Mouse (Mus musculus) lung, postnatal 0 days (tissue): ENCODE measurements around the gene Rsbn1l. TPM values are rescaled to one million over a fixed set of nuclear protein-coding genes. Genes with fewer than 3 reads are reported as not detected.

Source experiments
- ATAC-seq: fragments of 200-750 bp; cut with Nextera tagmentation; 2 replicates; pipeline ENCODE4 v1.8.0; 2017; ENCODE audit warnings: moderate library complexity
- DNase-seq: peaks from one replicate; pipeline ENCODE4 v3.0.0-alpha.2; 2016; ENCODE audit warnings: low spot score
- H3K27ac ChIP-seq: fragments of 300-500 bp; sonication (generic); 2 replicates; pipeline ENCODE4 v1.5.1; 2014; ENCODE audit warnings: antibody characterized with exemption, mild to moderate bottlenecking, low read length, mixed read lengths
- H3K27me3 ChIP-seq: fragments of 300-500 bp; sonication (generic); replicated peaks from 2 replicates; pipeline ENCODE4 v1.6.1; 2014; ENCODE audit warnings: low read length, mixed read lengths; ENCODE audit not compliant: insufficient read depth
- H3K36me3 ChIP-seq: fragments of 300-500 bp; sonication (generic); 2 replicates; pipeline ENCODE4 v1.6.1; 2014; ENCODE audit warnings: low read length, mixed read lengths; ENCODE audit not compliant: insufficient read depth
- H3K4me1 ChIP-seq: fragments of 300-500 bp; sonication (generic); 2 replicates; pipeline ENCODE4 v1.6.1; 2014; ENCODE audit warnings: antibody characterized with exemption, low read depth, low read length, mixed read lengths; ENCODE audit not compliant: insufficient read depth
- H3K4me2 ChIP-seq: fragments of 300-500 bp; sonication (generic); replicated peaks from 2 replicates; pipeline ENCODE4 v1.6.1; 2014; ENCODE audit warnings: low read depth, mild to moderate bottlenecking, low read length, moderate library complexity, mixed read lengths
- H3K4me3 ChIP-seq: fragments of 300-500 bp; sonication (generic); 2 replicates; pipeline ENCODE4 v1.5.1; 2014; ENCODE audit warnings: low read depth, low read length
- H3K9ac ChIP-seq: fragments of 300-500 bp; sonication (generic); replicated peaks from 2 replicates; pipeline ENCODE4 v1.6.1; 2014; ENCODE audit warnings: low read depth, mild to moderate bottlenecking
- H3K9me3 ChIP-seq: fragments of 300-500 bp; sonication (generic); 2 replicates; pipeline ENCODE4 v1.6.1; 2016; ENCODE audit warnings: low read length, mixed read lengths
- CTCF ChIP-seq: IDR thresholded peaks from 2 replicates; pipeline ENCODE4 v1.5.1; 2016; ENCODE audit warnings: antibody characterized with exemption, mild to moderate bottlenecking
- EP300 ChIP-seq: IDR thresholded peaks from 2 replicates; pipeline ENCODE4 v1.6.1; 2016; ENCODE audit warnings: antibody characterized with exemption, mild to moderate bottlenecking, control low read depth
- WGBS: fragments of 180-500 bp; shearing (Covaris S2); extraction: QIAGEN DNeasy Blood & Tissue Kit; methylation state at CpG from one replicate; pipeline ENCODE4 v1.1.7; 2014; 5-methylcytosine and 5-hydroxymethylcytosine counted together
- polyA plus RNA-seq: library from polyadenylated mRNA; unstranded; fragments of >200 nt; fragmentation: Nextera tagmentation; extraction: Ambion mirVana; gene quantifications from 2 replicates; pipeline ENCODE4 v1.2.1, GENCODE M21; 2015

The Rsbn1l gene
- polyA plus RNA-seq, 1 experiment from 2014 or later = 6.6 TPM

GRCm38 (mm10) chr5:20913372-20914275, 42.6 kb downstream of the Rsbn1l start:
- no peaks in the 10 kb centered on the region for H3K36me3 ChIP-seq
- H3K27ac ChIP-seq = no peak overlapping the region
- H3K4me2 ChIP-seq = no peak overlapping the region
- no peak overlapping the region for H3K9ac ChIP-seq
- peak; percentile 69 for DNase-seq
- H3K9me3 ChIP-seq = no peaks in the 10 kb centered on the region
- H3K4me3 ChIP-seq = no peak overlapping the region
- no peaks in the 10 kb centered on the region for H3K4me1 ChIP-seq
- ATAC-seq = peak; percentile 41; the same call in 1 of the 2 replicates
- no peaks in the 10 kb centered on the region for H3K27me3 ChIP-seq
- peak; percentile 88 for TF ChIP-seq CTCF
- no peak for TF ChIP-seq EP300
- WGBS = 73% methylated on average over 11 of the region's 11 CpGs

- Histone ChIP-seq H3K4me3 (no peak overlapping the region), H3K4me2 (no peak overlapping the region), H3K4me1 (no peaks in the 10 kb centered on the region), H3K9me3 (no peaks in the 10 kb centered on the region), H3K9ac (no peak overlapping the region), H3K27me3 (no peaks in the 10 kb centered on the region), H3K27ac (no peak overlapping the region), H3K36me3 (peaks cover 4% of the 10 kb centered on the region; the same call in 1 of the 2 replicates)
- DNase-seq (no peak), ATAC-seq (no peak)
- TF ChIP-seq CTCF (no peak), EP300 (no peak)
- 87% methylated on average over 2 of the region's 2 CpGs for WGBS
These were observed 44.5 kb downstream of the Rsbn1l start for GRCm38 (mm10) chr5:20911741-20912140.

- TF ChIP-seq CTCF (no peak), EP300 (no peak)
- Histone ChIP-seq H3K4me3 (no peak overlapping the region), H3K27me3 (no peaks in the 10 kb centered on the region), H3K27ac (no peak overlapping the region), H3K36me3 (peaks cover 9% of the 10 kb centered on the region; the same call in 1 of the 2 replicates), H3K9ac (no peak overlapping the region), H3K4me2 (no peak overlapping the region), H3K4me1 (no peaks in the 10 kb centered on the region), H3K9me3 (no peaks in the 10 kb centered on the region)
- WGBS = 88% methylated on average over 7 of the region's 7 CpGs
- no peak for ATAC-seq
- DNase-seq = no peak
These were observed 50.0 kb downstream of the Rsbn1l start for GRCm38 (mm10) chr5:20906191-20906590.

GRCm38 (mm10) chr5:20905437-20905836, 50.8 kb downstream of the Rsbn1l start:
- Histone ChIP-seq H3K4me3 (no peak overlapping the region), H3K27me3 (no peaks in the 10 kb centered on the region), H3K36me3 (peaks cover 9% of the 10 kb centered on the region; the same call in 1 of the 2 replicates), H3K9ac (no peak overlapping the region), H3K9me3 (no peaks in the 10 kb centered on the region), H3K4me2 (no peak overlapping the region), H3K27ac (no peak overlapping the region), H3K4me1 (no peaks in the 10 kb centered on the region)
- 77% methylated on average over 2 of the region's 2 CpGs for WGBS
- ATAC-seq (no peak), DNase-seq (no peak)
- TF ChIP-seq EP300 (no peak), CTCF (no peak)

GRCm38 (mm10) chr5:20904647-20905046, 51.6 kb downstream of the Rsbn1l start:
- Histone ChIP-seq H3K27ac (no peak overlapping the region), H3K36me3 (peaks cover 13% of the 10 kb centered on the region; the same call in 1 of the 2 replicates)
- WGBS = 94% methylated on average over 2 of the region's 2 CpGs

GRCm38 (mm10) chr5:20897446-20898167, 58.6 kb downstream of the Rsbn1l start:
- no peak overlapping the region for H3K4me2 ChIP-seq
- no peak for ATAC-seq
- no peaks in the 10 kb centered on the region for H3K27me3 ChIP-seq
- H3K36me3 ChIP-seq = peaks cover 9% of the 10 kb centered on the region; the same call in 1 of the 2 replicates
- no peak for DNase-seq
- H3K27ac ChIP-seq = no peak overlapping the region
- TF ChIP-seq EP300 (no peak), CTCF (no peak)
- H3K9me3 ChIP-seq = no peaks in the 10 kb centered on the region
- no peak overlapping the region for H3K4me3 ChIP-seq
- WGBS = 73% methylated on average over 2 of the region's 2 CpGs
- no peaks in the 10 kb centered on the region for H3K4me1 ChIP-seq
- H3K9ac ChIP-seq = no peak overlapping the region

More at GRCm38 (mm10) chr5:20904647-20905046, 51.6 kb downstream of the Rsbn1l start:
- TF ChIP-seq EP300 (no peak), CTCF (no peak)
- Histone ChIP-seq H3K9me3 (no peaks in the 10 kb centered on the region), H3K4me3 (no peak overlapping the region), H3K27me3 (no peaks in the 10 kb centered on the region), H3K9ac (no peak overlapping the region), H3K4me1 (no peaks in the 10 kb centered on the region), H3K4me2 (no peak overlapping the region)
- no peak for ATAC-seq
- DNase-seq = no peak
